Mouse (Mus musculus) lung, embryonic 16.5 days (tissue): ENCODE data around the gene Irx3. TPM values are rescaled to one million over a fixed set of nuclear protein-coding genes. Genes with fewer than 3 reads are reported as not detected.

Experiments used
- ATAC-seq: fragments of 200-750 bp; cut with Nextera tagmentation; 2 replicates; pipeline ENCODE4 v1.8.0; 2017; ENCODE audit warnings: low read depth, mild to moderate bottlenecking, moderate library complexity
- H3K27ac ChIP-seq: fragments of 300-500 bp; sonication (generic); 2 replicates; pipeline ENCODE4 v1.5.1; 2014; ENCODE audit warnings: mild to moderate bottlenecking, control low read depth, low read length
- H3K27me3 ChIP-seq: fragments of 300-500 bp; sonication (generic); 2 replicates; pipeline ENCODE4 v1.6.1; 2014; ENCODE audit warnings: low read depth, low read length, mixed read lengths; ENCODE audit not compliant: control insufficient read depth, insufficient read depth
- H3K36me3 ChIP-seq: fragments of 300-500 bp; sonication (generic); 2 replicates; pipeline ENCODE4 v1.6.1; 2014; ENCODE audit warnings: low read length; ENCODE audit not compliant: control insufficient read depth, insufficient read depth
- H3K4me1 ChIP-seq: fragments of 300-500 bp; sonication (generic); replicated peaks from 2 replicates; pipeline ENCODE4 v1.6.1; 2014; ENCODE audit warnings: low read length, mixed read lengths; ENCODE audit not compliant: control insufficient read depth, insufficient read depth
- H3K4me2 ChIP-seq: fragments of 300-500 bp; sonication (generic); 2 replicates; pipeline ENCODE4 v1.6.1; 2014; ENCODE audit warnings: low read depth, low read length, control low read depth
- H3K4me3 ChIP-seq: fragments of 300-500 bp; sonication (generic); 2 replicates; pipeline ENCODE4 v1.5.1; 2014; ENCODE audit warnings: mild to moderate bottlenecking, low read length, control low read depth
- H3K9ac ChIP-seq: fragments of 300-500 bp; sonication (generic); 2 replicates; pipeline ENCODE4 v1.6.1; 2014; ENCODE audit warnings: low read length, control low read depth
- H3K9me3 ChIP-seq: fragments of 300-500 bp; sonication (generic); 2 replicates; pipeline ENCODE4 v1.6.1; 2016; ENCODE audit warnings: low read length; ENCODE audit not compliant: control insufficient read depth
- WGBS: fragments of 180-500 bp; shearing (Covaris S2); extraction: QIAGEN DNeasy Blood & Tissue Kit; methylation state at CpG from one replicate; pipeline ENCODE4 v1.1.7; 2014; 5-methylcytosine and 5-hydroxymethylcytosine counted together
- polyA plus RNA-seq: library from polyadenylated mRNA; unstranded; fragments of >200 nt; fragmentation: Nextera tagmentation; extraction: Ambion mirVana; gene quantifications from 2 replicates; pipeline ENCODE4 v1.2.1, GENCODE M21; 2015

Irx3 gene
- polyA plus RNA-seq, 1 experiment from 2014 or later = 24.8 TPM

DNA sequence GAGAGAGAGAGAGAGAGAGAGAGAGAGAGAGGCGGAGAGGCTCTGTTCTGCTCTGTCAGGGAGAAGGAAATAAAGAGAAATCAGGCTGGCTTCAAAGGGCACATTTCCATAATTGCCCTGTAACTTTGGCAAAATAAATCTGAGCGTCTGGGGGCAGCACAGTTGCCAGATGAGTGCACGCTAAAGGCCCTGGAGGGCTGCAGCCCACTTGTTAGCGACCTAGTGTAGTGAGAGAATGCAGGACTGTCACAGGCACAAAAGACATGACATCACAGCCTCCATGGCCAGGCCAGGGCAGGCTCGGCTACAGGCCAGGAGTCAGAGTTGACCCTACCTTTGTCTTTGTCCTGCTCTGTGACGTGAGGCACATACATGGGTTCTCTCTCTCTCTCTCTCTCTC is 8.0 kb downstream of the Irx3 start:
- H3K27me3 ChIP-seq = peaks cover 31% of the 10 kb centered on the region
- no peak overlapping the region for H3K4me2 ChIP-seq
- no peak for ATAC-seq
- H3K4me1 ChIP-seq = no peaks in the 10 kb centered on the region; the same call in 1 of the 2 replicates
- WGBS = 41% methylated on average over 6 of the region's 6 CpGs
- no peak overlapping the region for H3K27ac ChIP-seq
- H3K9ac ChIP-seq = no peak overlapping the region
- no peaks in the 10 kb centered on the region for H3K36me3 ChIP-seq
- H3K9me3 ChIP-seq = no peaks in the 10 kb centered on the region
- no peak overlapping the region for H3K4me3 ChIP-seq

DNA sequence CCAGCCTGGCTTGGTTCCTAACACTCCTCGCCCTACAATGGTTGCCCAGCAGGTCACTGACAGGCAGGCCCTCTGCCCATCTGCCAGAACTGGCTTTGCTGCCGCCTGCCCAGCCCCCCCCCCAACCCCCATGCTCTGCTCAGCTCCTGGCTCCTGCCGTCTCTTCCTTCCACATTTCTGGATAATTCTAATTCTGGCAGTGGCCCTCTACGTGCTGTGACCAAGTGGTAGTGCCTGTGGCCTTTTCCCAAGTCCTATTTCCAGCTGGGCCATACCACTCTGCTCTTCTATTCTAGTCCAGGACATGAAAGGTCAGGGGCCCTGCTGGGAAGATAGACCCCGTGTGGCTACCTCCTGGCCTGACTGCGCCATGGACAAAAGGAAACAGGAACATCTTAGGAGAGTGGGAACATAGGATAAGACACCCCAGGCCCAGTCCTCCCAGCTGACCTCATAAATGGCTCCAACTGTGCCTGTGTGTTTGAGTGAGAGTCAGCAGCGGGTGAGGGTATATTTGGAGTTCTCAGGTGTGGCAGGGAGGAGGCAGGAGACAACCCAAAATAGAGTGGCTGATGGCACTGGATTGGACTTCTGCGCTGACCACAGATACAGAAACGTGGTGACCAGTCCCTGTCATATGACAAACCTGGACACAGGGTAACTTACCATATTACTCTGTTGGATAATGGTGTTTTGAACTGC is 14.5 kb downstream of the Irx3 start:
- no peak overlapping the region for H3K4me2 ChIP-seq
- 75% methylated on average over 9 of the region's 9 CpGs for WGBS
- no peaks in the 10 kb centered on the region for H3K27me3 ChIP-seq
- no peaks in the 10 kb centered on the region for H3K36me3 ChIP-seq
- no peaks in the 10 kb centered on the region for H3K4me1 ChIP-seq
- ATAC-seq = no peak
- no peak overlapping the region for H3K4me3 ChIP-seq
- no peaks in the 10 kb centered on the region for H3K9me3 ChIP-seq
- no peak overlapping the region for H3K9ac ChIP-seq
- no peak overlapping the region for H3K27ac ChIP-seq

DNA sequence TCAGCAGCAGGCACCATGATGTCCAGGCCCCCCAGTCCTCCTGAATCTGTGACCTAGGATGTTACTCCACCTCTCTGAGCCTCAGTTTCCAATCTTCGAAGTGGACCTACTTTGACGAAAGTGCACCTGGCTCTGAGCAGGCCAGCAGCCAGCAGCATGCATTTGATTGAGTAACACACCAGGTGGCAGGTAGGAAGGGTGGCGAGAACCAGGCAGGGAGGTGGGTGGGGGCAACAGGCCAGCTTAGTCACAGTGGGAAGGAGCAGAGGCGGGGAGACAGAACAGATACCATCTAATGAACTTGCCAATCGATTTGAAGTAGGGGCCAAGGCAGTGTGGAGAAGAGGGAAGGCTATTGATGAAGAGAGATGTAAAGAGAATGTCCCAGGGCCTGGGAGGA is 18.9 kb downstream of the Irx3 start:
- Histone ChIP-seq H3K4me2 (no peak overlapping the region), H3K4me1 (no peaks in the 10 kb centered on the region), H3K27me3 (no peaks in the 10 kb centered on the region), H3K9ac (no peak overlapping the region), H3K4me3 (no peak overlapping the region), H3K9me3 (no peaks in the 10 kb centered on the region), H3K27ac (no peak overlapping the region), H3K36me3 (no peaks in the 10 kb centered on the region)
- WGBS = 80% methylated on average over 5 of the region's 5 CpGs
- no peak for ATAC-seq

DNA sequence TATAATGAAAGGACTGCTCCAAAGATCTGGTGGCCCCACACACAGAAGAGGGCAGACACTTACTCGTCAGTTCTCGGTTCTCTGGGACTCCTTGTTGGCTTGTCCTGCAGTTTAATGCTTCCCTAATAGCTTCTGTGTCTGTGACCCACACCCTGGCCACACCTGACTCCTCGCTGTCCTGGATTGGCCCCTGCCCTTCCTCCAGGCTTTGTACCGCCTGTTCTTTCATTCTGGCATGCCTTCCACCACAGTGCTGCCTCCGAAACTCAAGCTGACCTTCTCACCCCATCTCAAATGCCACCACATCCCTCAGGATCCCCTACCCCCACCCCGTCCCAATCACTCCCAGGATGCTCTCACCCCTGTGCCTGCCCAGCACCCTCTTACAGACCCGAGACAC is 19.7 kb downstream of the Irx3 start:
- Histone ChIP-seq H3K9me3 (no peaks in the 10 kb centered on the region), H3K36me3 (no peaks in the 10 kb centered on the region), H3K4me2 (no peak overlapping the region), H3K9ac (no peak overlapping the region), H3K4me3 (no peak overlapping the region), H3K27me3 (no peaks in the 10 kb centered on the region), H3K4me1 (no peaks in the 10 kb centered on the region), H3K27ac (no peak overlapping the region)
- 66% methylated on average over 7 of the region's 7 CpGs for WGBS
- ATAC-seq = no peak

DNA sequence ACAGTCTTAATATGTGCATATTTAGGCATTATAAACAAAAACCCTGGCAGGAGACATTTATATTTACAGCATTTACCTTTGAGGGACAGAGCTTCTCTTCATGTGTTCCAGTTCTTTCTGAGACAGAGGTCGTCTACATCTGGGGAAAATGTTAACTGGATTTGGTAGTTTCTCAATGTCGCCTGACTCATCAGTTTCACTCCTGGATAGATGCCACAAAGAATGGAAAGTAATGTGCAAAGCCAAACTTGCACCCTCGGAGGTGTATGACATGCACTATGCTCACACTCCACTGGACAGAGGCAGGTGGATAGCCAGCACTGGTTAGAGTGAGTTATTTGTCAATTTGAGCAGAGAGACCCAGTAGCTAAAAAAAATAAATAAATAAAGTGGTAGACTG is 21.2 kb downstream of the Irx3 start:
- 49% methylated on average over 3 of the region's 3 CpGs for WGBS
- H3K9me3 ChIP-seq = no peaks in the 10 kb centered on the region
- H3K4me3 ChIP-seq = no peak overlapping the region
- ATAC-seq = no peak
- no peak overlapping the region for H3K9ac ChIP-seq
- H3K4me1 ChIP-seq = no peaks in the 10 kb centered on the region
- no peak overlapping the region for H3K27ac ChIP-seq
- H3K27me3 ChIP-seq = no peaks in the 10 kb centered on the region
- no peak overlapping the region for H3K4me2 ChIP-seq
- H3K36me3 ChIP-seq = no peaks in the 10 kb centered on the region

DNA sequence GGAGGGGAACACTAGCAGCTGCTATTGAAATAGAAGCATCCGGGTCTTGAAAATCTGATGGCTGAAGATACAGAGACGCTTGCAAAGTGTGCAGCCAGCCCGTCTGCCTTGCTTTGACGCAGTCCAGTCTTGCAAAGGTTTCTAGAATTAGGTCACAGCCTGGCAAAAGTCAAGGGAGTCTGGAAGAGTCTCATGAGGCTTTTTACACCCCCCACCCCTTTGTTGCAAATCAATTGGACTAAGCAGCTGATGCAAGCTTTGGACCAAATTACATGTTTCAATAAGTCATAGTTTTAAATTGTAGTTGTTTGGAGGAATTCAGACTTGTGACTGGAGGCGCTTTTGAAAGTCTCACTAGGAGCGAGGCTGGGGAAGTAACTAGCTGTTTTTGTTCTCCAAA is 33.0 kb downstream of the Irx3 start:
- no peaks in the 10 kb centered on the region for H3K36me3 ChIP-seq
- no peaks in the 10 kb centered on the region for H3K27me3 ChIP-seq

DNA sequence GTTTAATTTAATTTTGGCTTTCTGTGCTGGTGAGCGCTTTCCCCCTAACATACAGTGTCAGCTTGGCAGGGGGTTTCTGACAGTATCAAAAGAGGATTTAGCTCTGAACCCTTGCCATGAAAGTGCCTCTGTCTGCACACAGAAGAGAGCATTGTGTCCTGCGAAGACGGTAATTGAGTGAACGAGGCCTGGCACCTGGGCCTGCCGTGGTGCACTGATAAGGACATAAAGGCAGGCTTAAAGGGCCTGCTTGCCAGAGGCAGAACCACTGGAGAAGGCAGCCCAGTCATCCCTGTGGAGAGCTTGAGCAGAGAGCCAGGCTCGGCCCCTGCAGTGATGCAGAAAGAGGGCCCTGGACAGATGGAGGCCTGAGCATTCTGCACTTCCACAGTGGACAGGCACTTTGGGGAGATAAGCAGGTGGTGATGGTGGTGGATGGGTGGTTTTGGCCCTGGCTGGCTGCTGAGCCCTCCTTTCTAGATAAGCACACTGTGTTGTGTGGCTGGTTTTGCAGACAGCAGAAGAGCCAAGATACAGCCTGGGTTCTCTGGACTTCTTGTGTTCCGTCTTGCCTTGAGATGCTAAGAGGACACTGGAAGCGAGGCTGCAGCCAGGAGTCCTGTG is 36.3 kb downstream of the Irx3 start:
- no peak overlapping the region for H3K4me3 ChIP-seq
- 59% methylated on average over 8 of the region's 8 CpGs for whole genome bisulfite sequencing
- no peak overlapping the region for H3K9ac ChIP-seq

More for the DNA sequence above, 33.0 kb downstream of the Irx3 start:
- Histone ChIP-seq H3K4me3 (no peak overlapping the region), H3K4me2 (no peak overlapping the region), H3K4me1 (no peaks in the 10 kb centered on the region), H3K9me3 (no peaks in the 10 kb centered on the region), H3K27ac (no peak overlapping the region), H3K9ac (no peak overlapping the region)
- 64% methylated on average over 6 of the region's 6 CpGs for WGBS
- ATAC-seq = no peak

DNA sequence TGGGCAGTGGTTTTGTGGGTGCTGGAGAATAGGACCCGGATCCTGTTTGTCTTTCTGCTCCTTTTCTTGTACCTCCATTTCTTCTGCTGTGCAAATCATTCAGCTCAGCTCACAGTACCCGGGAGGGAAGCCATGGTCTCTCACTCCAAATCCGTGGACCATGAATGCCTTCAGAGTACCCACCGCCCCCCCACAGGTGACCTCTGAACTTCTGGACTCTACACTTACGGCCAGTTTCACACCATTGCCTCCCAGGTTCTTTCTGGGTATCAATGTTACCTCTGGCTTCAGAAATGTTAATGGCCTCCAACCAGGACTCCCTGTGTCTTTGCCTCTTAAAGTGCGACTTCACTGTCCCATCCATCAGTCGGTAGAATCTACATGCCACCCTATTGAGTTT is 46.3 kb downstream of the Irx3 start:
- Histone ChIP-seq H3K27me3 (no peaks in the 10 kb centered on the region), H3K36me3 (no peaks in the 10 kb centered on the region), H3K4me2 (no peak overlapping the region), H3K4me1 (no peaks in the 10 kb centered on the region), H3K9ac (no peak overlapping the region), H3K27ac (no peak overlapping the region), H3K4me3 (no peak overlapping the region), H3K9me3 (0 out of 2 replicates have a peak, but pooled peaks cover 3% of the 10 kb centered on the region)
- WGBS = 77% methylated on average over 7 of the region's 7 CpGs
- ATAC-seq = no peak

More for the DNA sequence above, 36.3 kb downstream of the Irx3 start:
- H3K27ac ChIP-seq = no peak overlapping the region
- no peak for ATAC-seq
- no peaks in the 10 kb centered on the region for H3K9me3 ChIP-seq
- no peak overlapping the region for H3K4me2 ChIP-seq
- H3K4me1 ChIP-seq = no peaks in the 10 kb centered on the region
- H3K36me3 ChIP-seq = no peaks in the 10 kb centered on the region
- no peaks in the 10 kb centered on the region for H3K27me3 ChIP-seq

DNA sequence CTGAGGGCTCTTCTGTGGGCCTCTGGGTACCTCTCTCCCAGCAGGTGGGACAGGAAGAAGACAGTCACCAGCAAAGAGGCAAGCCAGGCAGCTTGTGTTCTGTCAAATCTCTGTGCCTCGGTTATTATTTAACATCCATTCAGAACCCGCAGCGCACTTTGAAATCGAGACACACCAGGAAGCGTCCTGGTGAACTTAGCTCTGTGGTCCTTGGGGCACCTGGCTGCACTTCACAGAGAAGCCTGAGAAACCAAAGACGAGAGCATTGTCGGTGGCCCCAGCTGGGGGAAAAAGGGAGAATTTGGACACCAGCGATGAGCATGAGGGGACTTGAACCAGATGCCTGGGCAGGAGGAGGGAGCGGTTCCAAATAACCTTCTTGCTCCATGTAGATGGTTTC is 46.8 kb downstream of the Irx3 start:
- Histone ChIP-seq H3K9ac (no peak overlapping the region), H3K4me3 (no peak overlapping the region), H3K9me3 (0 out of 2 replicates have a peak, but pooled peaks cover 3% of the 10 kb centered on the region), H3K27ac (no peak overlapping the region), H3K27me3 (no peaks in the 10 kb centered on the region), H3K4me1 (no peaks in the 10 kb centered on the region), H3K4me2 (no peak overlapping the region), H3K36me3 (no peaks in the 10 kb centered on the region)
- 90% methylated on average over 9 of the region's 9 CpGs for WGBS
- ATAC-seq = no peak
